Mouse (Mus musculus): ENCODE data around the gene Actb. TPM values are rescaled to one million over a fixed set of nuclear protein-coding genes. Genes with fewer than 3 reads are reported as not detected.
A peak's percentile ranks its signal among the peaks of the same experiment; 100 is the strongest.
"Not testable (repeated sequence)": the region's sequence is repeated elsewhere in the genome, so short reads cannot be mapped to it uniquely, and the experiment has no call there.

Gene Actb
- polyA plus RNA-seq, 1 experiment from 2014 or later = 14,682 TPM

DNA sequence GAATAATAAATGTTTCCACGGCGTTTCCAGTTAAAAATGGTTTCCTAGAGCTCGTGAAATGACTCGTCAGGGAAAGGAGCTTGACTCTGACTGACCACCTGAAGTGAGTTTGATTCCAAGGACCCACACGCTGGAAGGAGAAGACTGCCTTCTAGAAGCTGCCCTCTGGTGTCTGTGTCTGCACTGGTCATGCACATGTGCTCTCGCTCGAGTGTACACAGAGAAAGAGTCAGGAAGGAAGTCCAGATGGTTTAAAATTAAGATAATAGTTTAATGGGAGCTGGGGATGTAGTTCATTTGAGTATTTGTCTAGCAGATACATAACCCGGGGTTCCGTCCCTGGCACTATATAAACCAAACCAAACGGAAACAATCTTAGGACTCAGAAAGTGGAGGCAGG lies 10.4 kb downstream of the Actb start:
- DNase-seq (ENCODE audit: low spot score) = no peak
- Histone ChIP-seq H3K4me1 (peaks cover 21% of the 10 kb centered on the region), H3K27ac (no peak overlapping the region), H3K36me3 (peaks cover 35% of the 10 kb centered on the region), H3K9me3 (replicated peaks) (no peaks in the 10 kb centered on the region), H3K27me3 (ENCODE audit: low read depth, poor library complexity, severe bottlenecking) (no peaks in the 10 kb centered on the region), H3K4me3 (no peak overlapping the region)
- WGBS = 87% methylated on average over 10 of the region's 10 CpGs

DNA sequence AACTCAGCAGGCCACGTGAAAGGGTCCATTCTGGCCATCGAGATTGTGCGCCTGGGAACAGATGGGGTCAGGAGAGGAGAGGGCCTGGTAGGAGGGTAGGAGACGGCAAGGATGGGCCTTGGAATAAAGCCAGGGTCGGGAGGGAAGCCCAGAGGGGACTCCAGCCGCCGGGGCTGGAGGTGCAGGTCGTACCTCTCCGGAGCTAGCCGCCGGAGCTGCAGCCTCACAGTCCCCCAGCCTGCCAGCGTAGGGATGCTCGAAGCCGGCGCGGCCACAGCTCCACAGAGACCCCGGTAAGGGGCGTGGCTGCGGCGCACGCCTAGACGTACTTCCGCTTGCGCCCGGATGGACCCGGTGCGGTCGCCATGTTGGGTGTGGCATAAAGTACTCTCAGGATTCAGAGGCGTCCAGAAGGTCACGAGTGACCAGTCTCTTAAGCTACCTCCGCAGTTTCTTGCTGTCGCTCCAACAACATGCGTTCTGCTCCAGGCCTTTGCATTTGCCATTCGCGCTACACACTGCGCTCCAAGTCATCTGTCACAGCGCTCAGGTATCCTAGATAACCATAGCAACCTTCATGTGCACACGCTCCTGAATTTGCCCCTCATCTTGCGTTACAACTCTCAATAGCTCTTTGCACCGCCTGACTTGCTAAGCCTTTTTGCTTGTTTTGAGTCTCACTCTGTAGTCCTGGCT lies 11.5 kb downstream of the Actb start, which contains the start of gene Fbxl18:
Fbxl18 (minus strand) TSS at position 504 of the 696 bp plus-strand sequence.
- H3K27me3 ChIP-seq (ENCODE audit: low read depth, poor library complexity, severe bottlenecking) = no peaks in the 10 kb centered on the region
- under 1% methylated on average over 40 of the region's 40 CpGs for WGBS
- peak; percentile 95 for DNase-seq (ENCODE audit: low spot score)
- peaks cover 29% of the 10 kb centered on the region for H3K36me3 ChIP-seq
- peak within 1 kb of the TSS; percentile 87 for H3K27ac ChIP-seq
- H3K4me1 ChIP-seq = peaks cover 21% of the 10 kb centered on the region
- H3K9me3 ChIP-seq (replicated peaks) = no peaks in the 10 kb centered on the region
- H3K4me3 ChIP-seq = peak within 1 kb of the TSS; percentile 79

DNA sequence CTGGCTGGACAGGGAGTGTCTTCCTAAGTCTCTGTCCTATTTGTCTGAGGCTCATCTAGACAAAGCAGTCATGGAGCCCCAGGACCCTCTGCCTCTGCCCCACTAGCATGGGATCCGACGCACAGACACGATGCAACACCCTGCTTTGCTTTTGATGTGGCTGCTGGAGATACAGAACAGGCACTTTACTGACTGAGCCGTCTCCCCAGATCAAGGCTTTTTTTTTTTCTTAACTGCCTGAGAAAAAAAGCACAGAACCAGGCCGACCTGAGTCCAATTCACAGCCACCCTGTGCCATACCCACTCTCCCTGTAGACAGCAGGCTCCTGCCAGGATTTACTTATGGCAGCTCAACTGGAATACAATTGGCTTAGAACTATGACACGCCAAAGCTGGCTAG lies 15.2 kb downstream of the Actb start:
- WGBS = 59% methylated on average over 6 of the region's 6 CpGs

DNA sequence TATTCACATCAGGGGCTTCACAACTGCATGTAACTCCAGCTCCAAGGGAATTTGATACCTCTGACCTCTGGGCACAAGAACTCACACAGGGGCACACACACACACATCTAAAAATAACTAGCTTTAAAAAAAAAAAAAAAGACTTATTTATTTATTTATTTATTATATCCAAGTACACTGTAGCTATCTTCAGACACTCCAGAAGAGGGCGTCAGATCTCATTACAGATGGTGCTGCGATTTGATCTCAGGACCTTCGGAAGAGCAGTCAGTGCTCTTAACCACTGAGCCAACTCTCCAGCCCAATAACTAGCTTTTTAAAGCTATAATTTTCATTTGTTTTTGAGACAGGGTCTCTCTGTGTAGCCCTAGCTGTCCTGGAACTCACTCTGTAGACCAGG lies 19.0 kb downstream of the Actb start:
- not testable (repeated sequence) for DNase-seq (ENCODE audit: low spot score); H3K9me3 ChIP-seq (replicated peaks)
- WGBS = 94% methylated on average over 3 of the region's 3 CpGs

More for the DNA sequence above, 15.2 kb downstream of the Actb start:
- H3K4me1 ChIP-seq = peaks cover 21% of the 10 kb centered on the region
- H3K36me3 ChIP-seq = peaks cover 28% of the 10 kb centered on the region
- no peak for DNase-seq (ENCODE audit: low spot score)
- no peak overlapping the region for H3K4me3 ChIP-seq
- H3K27ac ChIP-seq = no peak overlapping the region
- H3K27me3 ChIP-seq (ENCODE audit: low read depth, poor library complexity, severe bottlenecking) = no peaks in the 10 kb centered on the region
- no peaks in the 10 kb centered on the region for H3K9me3 ChIP-seq (replicated peaks)

DNA sequence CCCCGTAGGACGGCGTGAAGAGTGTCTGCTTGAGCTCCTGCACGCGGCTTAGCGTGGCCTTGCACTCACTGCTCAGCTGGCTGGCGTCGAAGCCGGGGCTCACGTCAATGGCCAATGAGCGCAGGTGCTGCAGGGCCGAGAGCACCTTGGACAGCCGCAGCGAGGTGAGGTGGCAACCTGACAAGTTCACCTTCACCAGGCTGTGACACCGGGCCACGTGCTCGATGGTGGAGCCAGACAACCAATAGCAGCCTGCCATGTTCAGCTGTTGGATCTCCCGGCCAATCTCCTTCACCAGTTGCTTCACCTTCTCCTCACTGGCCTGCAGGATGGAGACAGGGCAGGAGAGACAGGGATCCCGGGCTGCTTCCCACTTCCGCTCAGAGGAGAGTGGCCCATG lies 19.8 kb downstream of the Actb start:
- 95% methylated on average over 20 of the region's 20 CpGs for WGBS
- Histone ChIP-seq H3K4me1 (peaks cover 3% of the 10 kb centered on the region), H3K9me3 (replicated peaks) (no peaks in the 10 kb centered on the region), H3K27me3 (ENCODE audit: low read depth, poor library complexity, severe bottlenecking) (no peaks in the 10 kb centered on the region), H3K36me3 (peaks cover 74% of the 10 kb centered on the region), H3K4me3 (no peak overlapping the region), H3K27ac (no peak overlapping the region)
- DNase-seq (ENCODE audit: low spot score) = no peak

More for the DNA sequence above, 19.0 kb downstream of the Actb start:
- not testable (repeated sequence) for H3K4me3 ChIP-seq; H3K27ac ChIP-seq; H3K4me1 ChIP-seq; H3K27me3 ChIP-seq (ENCODE audit: low read depth, poor library complexity, severe bottlenecking)
- peaks cover 67% of the 10 kb centered on the region for H3K36me3 ChIP-seq

DNA sequence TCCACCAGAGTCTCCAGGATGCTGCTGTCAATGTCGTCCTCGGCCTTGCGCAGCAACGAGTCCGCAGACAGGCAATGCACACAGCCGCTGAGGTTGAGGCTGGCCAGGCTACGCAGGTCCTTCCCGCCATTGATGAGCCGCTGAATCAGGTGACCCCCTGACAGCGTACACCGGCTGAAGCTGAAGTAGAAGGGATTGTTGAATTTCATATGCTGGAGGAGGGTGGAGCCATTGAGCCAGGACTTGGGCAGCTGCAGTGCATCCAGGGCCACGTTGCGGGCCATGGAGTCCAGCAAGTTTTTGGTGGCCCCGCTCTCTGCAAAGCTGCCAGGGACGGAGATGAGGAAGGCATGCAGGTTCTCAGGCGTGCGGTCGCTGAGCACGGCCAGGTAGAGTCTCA lies 20.4 kb downstream of the Actb start:
- Histone ChIP-seq H3K27ac (no peak overlapping the region), H3K9me3 (replicated peaks) (no peaks in the 10 kb centered on the region), H3K27me3 (ENCODE audit: low read depth, poor library complexity, severe bottlenecking) (no peaks in the 10 kb centered on the region), H3K36me3 (peaks cover 77% of the 10 kb centered on the region), H3K4me1 (peaks cover 8% of the 10 kb centered on the region), H3K4me3 (no peak overlapping the region)
- DNase-seq (ENCODE audit: low spot score) = no peak
- WGBS = 97% methylated on average over 19 of the region's 19 CpGs

DNA sequence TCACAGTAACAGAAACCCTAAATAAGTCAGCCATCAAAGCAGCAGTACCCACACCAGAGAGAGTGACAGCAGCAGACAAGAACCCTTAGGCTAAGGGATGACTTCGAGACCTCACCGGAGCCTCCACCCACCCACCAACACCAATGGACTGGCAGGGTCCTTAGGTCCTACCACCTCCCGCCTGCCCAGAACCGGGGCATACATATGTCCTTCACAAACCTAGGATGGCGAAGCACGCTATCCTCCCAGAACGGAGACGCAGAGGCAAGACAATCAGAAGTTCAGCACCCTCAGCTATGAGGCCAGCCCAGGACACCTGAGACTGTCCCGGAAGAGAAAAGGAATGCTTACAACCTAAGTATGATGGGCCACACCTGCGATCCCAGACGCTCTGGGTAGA lies 24.1 kb downstream of the Actb start:
- Histone ChIP-seq H3K4me1 (peaks cover 19% of the 10 kb centered on the region), H3K27me3 (ENCODE audit: low read depth, poor library complexity, severe bottlenecking) (no peaks in the 10 kb centered on the region), H3K9me3 (replicated peaks) (no peaks in the 10 kb centered on the region), H3K36me3 (peaks cover 81% of the 10 kb centered on the region), H3K27ac (no peak overlapping the region), H3K4me3 (no peak overlapping the region)
- WGBS = 92% methylated on average over 11 of the region's 11 CpGs
- DNase-seq (ENCODE audit: low spot score) = no peak

DNA sequence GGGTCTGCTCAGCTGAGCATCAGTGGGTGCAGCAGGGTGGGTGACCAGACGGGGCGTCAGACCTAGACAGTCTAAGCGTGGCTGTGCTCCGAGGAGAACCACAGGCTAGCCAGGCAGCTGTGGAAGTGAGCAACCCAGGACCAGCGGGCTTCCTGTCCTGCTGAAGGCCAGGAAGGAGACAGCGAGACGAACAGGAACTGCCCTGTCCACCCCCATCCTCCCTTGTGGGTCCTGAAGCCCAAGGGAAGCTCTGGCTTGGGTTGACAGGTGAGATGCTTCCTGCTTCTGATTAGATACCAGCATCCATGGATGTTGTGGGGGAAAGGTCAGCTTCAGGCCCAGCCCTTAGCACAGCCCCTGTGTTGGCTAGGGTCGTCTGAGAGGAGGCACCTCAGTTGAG lies 24.6 kb downstream of the Actb start:
- Histone ChIP-seq H3K4me1 (peaks cover 22% of the 10 kb centered on the region), H3K36me3 (peaks cover 83% of the 10 kb centered on the region), H3K27me3 (ENCODE audit: low read depth, poor library complexity, severe bottlenecking) (no peaks in the 10 kb centered on the region), H3K4me3 (no peak overlapping the region), H3K27ac (peak overlapping the region; percentile 61), H3K9me3 (replicated peaks) (no peaks in the 10 kb centered on the region)
- 83% methylated on average over 8 of the region's 8 CpGs for WGBS
- no peak for DNase-seq (ENCODE audit: low spot score)

DNA sequence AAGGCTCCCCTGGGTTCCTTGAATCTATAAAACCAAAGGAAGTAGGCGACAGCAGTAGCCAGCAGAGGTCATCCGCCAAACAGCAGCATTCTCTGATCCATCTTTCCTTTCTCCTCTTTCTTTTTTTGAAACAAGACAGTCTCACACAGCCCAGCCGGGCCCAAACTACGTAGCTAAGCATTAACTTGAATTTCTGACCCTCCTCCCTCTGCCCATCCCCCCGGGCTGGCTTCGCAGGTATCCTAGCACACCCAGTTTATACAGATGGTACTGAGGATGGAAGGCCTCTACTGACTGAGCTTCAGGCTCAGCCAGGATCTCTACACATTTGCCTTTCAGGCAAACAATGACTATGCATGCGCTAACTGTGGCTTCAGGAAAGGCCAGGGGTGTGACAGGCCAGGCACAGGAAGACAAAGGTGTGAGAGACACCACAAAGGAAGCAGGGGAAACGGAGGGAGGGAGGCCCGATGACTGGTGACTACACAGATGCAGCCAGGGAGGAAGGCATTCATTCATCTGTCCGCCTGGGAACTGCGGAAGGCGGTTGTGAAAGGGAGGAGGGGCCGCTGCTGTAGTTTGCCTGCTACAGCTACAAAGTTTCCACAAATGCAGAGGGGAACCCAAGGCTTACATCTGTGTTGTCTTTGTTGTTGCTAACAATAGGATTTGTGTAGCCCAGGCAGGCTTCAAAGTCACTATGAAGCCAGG lies 25.6 kb downstream of the Actb start:
- Histone ChIP-seq H3K36me3 (peaks cover 83% of the 10 kb centered on the region), H3K4me1 (peaks cover 22% of the 10 kb centered on the region), H3K27ac (peak overlapping the region; percentile 61), H3K27me3 (ENCODE audit: low read depth, poor library complexity, severe bottlenecking) (no peaks in the 10 kb centered on the region), H3K9me3 (replicated peaks) (no peaks in the 10 kb centered on the region), H3K4me3 (no peak overlapping the region)
- DNase-seq (ENCODE audit: low spot score) = no peak
- WGBS = 47% methylated on average over 13 of the region's 13 CpGs

DNA sequence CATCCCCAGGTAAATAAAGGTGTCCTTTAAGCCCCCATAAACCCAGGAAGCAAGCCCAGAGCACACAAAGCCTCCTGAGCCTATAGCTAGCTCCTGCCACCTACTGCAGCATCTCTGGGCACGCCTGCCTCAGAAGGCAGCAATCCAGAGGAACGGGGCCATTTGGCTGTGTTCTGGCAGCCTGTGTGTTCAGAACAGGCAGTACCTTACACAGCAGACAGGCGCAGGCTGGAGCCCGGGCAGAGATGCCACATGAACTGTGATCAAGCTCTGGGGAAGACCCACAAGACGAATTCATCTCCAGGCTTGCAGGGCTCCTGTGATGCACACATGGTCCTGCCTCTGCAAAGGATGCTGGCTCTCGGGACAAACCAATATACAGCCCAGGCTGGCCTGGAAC lies 26.3 kb downstream of the Actb start:
- Histone ChIP-seq H3K27me3 (ENCODE audit: low read depth, poor library complexity, severe bottlenecking) (no peaks in the 10 kb centered on the region), H3K4me3 (no peak overlapping the region), H3K9me3 (replicated peaks) (no peaks in the 10 kb centered on the region), H3K4me1 (peaks cover 22% of the 10 kb centered on the region), H3K36me3 (peaks cover 83% of the 10 kb centered on the region), H3K27ac (0 out of 2 replicates have a peak overlapping the region, but pooled peaks have one; percentile 61)
- DNase-seq (ENCODE audit: low spot score) = no peak
- WGBS = 77% methylated on average over 6 of the region's 6 CpGs

DNA sequence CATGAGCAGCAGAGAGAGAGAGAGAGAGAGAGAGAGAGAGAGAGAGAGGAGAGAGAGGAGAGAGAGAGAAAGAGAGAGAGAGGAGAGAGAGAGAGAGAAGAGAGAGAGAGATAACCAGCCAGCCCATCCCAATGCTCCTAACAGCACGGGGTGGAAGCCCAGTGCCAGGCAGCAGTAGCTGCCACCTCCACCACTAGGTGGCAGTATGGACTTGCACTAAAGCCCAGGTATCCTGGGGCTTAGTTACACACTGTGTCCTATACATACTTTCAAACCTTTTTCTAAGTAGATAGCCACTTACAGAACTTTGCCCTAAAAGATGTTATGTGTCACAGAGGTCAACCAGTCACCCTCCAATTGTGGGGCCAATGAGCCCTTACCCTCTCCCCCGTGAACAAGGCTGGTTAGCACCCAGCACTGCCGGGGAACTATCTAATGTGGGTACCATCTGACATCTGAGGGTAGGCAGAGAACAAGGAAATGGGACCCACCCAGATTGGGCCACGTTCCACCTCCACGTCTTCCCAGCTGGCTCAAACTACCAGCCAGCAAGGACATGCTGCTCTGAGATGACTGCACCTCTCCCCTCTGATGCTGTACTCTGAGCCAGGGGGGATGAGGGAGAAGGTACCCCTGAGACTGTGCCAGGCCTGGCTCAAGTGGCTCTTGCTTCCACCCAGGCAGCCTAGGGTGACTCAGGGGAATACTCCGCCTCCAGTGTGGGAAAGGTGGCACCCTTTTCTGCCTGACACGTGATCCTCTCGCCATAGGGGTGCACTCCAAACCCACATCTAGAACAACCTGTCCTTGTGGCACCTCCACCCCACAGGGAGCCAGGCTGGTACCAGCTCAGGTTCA lies 27.0 kb downstream of the Actb start:
- Histone ChIP-seq H3K9me3 (replicated peaks) (no peaks in the 10 kb centered on the region), H3K36me3 (peaks cover 83% of the 10 kb centered on the region), H3K27me3 (ENCODE audit: low read depth, poor library complexity, severe bottlenecking) (no peaks in the 10 kb centered on the region), H3K4me1 (peaks cover 22% of the 10 kb centered on the region), H3K27ac (0 out of 2 replicates have a peak overlapping the region, but pooled peaks have one; percentile 28), H3K4me3 (no peak overlapping the region)
- DNase-seq (ENCODE audit: low spot score) = peak; percentile 84
- 70% methylated on average over 8 of the region's 8 CpGs for WGBS

DNA sequence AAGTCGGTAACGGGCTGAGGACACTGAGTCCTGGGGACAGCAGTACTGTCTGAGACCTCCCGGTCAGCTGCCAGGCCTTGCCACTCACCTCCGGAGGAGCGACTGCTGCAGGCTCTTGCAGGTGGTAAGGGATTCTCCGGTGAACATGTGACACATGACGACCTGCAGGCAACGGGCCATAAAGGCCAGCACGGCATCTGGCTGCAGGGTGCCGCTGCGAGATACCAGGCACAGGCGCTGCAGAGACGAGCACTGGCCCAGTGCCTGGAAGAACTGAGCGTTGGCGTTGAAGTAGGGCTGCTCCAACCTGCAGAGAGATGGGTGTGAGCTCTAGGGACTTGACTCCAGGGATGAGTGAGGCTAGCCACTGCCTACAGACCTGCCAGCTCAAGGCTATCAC lies 28.0 kb downstream of the Actb start:
- Histone ChIP-seq H3K27me3 (ENCODE audit: low read depth, poor library complexity, severe bottlenecking) (no peaks in the 10 kb centered on the region), H3K36me3 (peaks cover 83% of the 10 kb centered on the region), H3K4me1 (peaks cover 22% of the 10 kb centered on the region), H3K27ac (no peak overlapping the region), H3K9me3 (replicated peaks) (no peaks in the 10 kb centered on the region), H3K4me3 (no peak overlapping the region)
- no peak for DNase-seq (ENCODE audit: low spot score)
- 87% methylated on average over 15 of the region's 15 CpGs for WGBS

Data from limb, embryonic 10.5 days (tissue).